Mouse (Mus musculus) right cerebral cortex, postnatal 14 days (tissue): Measurements from ENCODE around the gene Klf9.
"Not testable (repeated sequence)": the region's sequence is repeated elsewhere in the genome, so short reads cannot be mapped to it uniquely, and the experiment has no call there.

Experiments used
- DNase-seq: peaks from one replicate; pipeline ENCODE4 v3.0.0; 2022

Klf9 gene

DNA sequence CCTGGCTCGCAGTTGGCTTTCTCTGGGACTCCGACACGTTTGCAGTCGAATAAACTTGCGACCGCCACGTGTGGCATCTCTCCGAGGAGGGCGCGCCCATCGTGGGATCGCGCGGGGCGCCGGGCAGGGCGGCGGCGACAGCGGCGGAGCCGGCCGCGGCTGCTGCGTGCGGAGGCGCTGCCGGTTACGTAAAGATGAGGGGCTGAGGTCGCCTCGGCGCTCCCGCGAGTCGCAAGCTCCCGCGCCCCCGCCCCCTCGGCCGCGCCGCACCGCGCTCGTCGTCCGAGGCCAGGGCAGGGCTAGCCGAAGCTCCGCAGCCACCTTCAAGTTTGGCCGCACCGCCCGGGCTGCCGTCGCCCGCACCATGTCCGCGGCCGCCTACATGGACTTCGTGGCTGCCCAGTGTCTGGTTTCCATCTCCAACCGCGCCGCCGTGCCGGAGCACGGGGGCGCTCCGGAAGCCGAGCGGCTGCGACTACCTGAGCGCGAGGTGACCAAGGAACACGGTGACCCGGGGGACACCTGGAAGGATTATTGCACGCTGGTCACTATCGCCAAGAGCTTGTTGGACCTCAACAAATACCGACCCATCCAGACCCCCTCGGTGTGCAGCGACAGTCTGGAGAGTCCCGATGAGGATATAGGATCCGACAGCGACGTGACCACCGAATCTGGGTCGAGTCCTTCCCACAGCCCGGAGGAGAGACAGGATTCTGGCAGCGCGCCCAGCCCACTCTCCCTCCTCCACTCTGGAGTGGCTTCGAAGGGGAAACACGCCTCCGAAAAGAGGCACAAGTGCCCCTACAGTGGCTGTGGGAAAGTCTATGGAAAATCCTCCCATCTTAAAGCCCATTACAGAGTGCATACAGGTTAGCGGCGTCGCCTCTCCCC is 610 bp downstream of the Klf9 start:
- DNase-seq: peak; percentile 88

DNA sequence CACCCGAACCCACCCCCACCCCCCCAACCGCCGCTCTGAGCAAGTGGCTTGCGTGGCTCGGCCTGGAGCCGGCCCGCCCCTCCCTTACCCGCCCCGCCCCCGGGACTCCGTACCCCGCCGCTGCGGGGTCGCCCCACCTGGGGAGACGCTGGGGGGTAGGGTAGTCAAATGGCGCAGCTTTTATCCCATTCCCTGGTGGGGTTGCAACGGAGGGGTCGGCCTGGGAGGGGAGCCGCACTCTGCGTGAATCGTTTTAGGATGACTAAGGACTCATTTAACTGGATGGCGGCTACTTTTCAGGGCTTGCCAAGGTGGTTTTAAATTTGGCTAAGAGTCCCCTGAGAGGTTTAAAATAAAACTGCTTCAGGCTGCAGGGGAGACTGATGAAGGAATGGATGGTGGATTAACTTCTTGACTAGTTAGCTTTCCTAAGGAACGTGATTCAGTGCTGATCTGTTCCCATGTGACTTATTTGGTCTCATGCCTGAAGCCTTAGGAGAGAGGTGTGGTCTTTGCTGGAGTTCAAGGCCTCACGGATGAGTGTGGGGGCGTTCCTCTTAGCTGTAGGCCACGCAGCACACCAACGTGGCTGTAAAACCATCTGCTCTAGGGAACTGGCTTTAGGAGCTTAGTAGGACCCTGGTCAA is 1.5 kb downstream of the Klf9 start:
- DNase-seq: peak; percentile 27

DNA sequence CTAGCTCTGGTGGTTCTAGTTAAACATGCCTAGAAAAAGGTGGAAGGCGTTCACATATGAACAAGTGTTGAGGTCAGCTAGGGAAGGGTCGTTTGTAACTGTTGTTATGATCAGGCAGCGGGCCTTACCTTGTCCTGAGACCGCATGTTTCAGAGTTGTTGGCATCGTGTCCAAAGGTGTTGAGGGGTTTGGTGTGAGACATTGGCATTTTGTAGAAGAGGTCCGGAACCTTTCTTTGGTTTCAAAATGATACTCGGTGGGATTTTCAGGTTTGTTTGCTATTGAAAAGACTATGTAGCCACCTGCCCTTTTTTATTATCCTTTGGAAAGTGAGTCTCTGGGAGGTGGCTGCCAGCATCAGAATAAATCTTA is 2.0 kb downstream of the Klf9 start:
- no peak for DNase-seq

DNA sequence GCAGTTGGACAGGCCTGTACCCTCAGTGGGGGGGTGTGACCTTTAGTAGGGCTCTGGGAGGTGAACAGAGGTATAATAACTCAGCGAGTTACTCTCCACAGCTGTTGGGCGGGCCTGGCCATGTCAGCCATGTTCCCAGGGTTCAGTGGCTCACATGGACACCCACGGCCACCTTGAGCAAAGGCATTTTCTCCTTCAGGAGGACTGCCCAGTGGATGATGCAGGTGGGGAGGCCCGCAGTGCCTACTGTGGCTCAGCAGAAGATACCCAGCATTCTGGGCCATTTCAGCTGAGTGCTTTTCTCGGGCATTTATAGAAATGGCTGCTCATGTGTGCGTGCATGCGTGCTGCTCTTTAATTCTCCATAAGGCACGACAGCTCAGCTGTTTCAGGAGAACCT is 2.5 kb downstream of the Klf9 start:
- peak; percentile 25 for DNase-seq

DNA sequence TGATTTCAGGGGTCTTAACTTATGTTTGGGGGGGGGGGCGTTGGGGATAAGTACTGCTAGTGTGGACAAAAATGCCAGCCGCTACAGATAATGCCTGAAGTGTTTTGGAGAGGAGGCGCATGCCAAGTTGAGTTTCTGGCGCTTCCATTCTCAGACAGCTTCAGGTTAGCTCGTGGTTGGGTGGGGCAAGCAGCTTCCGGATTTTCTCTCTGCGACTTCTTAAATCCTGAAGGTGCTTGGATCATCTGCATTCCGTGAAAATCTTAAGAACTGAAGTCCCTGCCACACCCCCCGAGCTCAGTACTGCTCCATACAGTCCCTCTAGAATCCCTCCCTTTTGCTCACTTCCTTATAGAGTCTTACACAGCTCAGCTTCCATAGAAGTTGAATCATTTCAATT is 3.0 kb downstream of the Klf9 start:
- DNase-seq: no peak

DNA sequence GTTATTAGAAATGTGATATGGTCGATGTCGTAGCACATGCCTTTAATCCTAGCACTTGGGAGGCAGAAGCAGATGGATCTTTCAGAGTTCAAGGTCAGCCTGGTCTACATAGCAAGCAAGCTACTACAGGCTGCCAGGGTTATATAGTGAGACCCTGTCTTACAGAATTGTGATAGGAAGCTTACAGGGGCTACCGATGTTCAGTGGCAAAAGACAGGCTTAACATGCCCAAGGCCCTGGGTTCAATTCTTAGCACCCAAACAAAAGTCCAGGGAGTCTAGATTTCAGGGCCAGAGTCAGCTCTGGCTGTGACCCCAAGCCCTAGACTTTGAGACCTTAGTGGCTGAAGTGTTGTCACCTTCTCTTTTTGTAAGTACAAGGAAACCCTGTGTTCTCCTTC is 4.1 kb downstream of the Klf9 start:
- DNase-seq: no peak

DNA sequence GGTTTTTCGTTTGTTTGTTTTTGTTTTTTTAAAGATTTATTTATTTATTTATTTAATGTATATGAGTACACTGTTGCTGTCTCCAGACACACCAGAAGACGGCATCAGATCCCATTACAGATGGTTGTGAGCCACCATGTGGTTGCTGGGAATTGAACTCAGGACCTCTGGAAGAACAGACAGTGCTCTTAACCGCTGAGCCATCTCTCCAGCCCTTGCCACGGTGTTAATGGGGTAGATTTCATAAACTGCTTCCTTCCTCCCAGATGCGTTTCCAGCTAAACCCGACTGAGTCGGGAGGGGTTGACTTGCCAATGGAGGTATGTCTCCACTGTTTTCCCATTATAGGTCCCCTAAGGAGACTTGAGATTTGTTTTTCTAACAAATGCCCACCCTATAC is 4.5 kb downstream of the Klf9 start:
- DNase-seq: not testable (repeated sequence)

DNA sequence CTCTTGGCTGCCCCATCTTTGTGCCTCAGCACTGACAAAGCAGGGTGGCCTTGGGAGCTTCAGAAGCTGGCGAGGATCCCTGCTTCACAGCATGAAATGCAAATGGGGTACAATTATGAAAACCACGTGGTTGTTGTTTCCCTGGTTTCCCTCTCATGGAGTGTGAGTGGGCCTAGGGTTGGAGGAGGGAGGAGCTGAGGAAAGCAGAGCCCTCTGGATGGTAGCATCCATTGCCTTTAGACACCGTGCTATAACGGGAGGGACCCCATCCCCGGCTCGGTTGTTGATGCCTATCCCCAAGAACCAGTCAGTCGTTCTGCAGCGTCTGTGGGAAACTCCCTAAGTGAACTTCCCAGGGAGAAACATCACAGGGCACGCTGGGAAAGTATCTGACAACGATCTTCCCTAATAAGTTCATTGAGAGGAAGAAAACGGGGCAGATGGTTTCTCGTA is 5.4 kb downstream of the Klf9 start:
- DNase-seq: peak; percentile 63

DNA sequence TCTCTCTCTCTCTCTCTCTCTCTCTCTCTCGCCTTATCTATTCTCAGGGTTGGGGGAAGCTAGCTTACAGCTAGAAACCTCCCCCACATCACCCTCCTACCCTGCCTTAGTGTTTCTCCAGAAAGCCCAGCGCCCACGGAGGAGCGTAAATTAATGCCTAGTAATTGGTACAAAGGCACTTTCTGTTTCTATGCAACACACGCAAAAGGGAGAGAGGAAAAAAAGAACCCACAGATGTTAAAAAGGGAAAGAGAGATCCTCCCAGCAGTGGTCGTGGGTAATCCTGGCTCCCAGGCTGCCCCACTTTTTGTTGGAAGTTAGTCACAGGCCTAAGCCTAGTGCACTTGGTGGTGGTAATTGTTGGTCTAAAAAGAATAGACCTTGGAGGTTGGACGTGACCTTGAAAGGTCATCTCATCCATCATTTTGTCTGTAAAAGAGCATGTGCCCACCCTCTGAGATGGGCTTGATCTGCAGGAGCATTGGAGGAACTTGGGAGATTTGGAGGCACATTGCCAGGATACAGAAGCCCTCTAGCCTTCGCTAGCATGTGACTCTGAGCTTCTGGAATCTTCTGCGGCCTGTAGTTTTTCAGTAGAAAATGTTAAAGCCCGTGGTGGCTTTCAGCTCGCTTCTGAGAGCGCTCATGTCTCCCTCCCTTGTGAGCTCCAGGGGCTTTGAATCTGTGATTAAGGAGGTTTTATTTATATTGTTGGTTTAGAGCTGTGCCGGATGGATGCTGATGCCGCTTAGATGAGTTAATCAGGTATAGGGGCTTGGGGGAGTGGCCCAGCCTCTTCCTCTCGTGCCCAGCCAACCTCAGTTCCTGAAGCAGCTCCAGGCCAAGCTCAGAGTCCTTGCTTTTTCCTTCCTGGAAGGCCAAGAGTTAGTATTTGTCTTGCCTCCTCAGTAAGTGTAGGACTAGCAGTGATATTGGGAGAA is 6.3 kb downstream of the Klf9 start:
- peak; percentile 44 for DNase-seq

DNA sequence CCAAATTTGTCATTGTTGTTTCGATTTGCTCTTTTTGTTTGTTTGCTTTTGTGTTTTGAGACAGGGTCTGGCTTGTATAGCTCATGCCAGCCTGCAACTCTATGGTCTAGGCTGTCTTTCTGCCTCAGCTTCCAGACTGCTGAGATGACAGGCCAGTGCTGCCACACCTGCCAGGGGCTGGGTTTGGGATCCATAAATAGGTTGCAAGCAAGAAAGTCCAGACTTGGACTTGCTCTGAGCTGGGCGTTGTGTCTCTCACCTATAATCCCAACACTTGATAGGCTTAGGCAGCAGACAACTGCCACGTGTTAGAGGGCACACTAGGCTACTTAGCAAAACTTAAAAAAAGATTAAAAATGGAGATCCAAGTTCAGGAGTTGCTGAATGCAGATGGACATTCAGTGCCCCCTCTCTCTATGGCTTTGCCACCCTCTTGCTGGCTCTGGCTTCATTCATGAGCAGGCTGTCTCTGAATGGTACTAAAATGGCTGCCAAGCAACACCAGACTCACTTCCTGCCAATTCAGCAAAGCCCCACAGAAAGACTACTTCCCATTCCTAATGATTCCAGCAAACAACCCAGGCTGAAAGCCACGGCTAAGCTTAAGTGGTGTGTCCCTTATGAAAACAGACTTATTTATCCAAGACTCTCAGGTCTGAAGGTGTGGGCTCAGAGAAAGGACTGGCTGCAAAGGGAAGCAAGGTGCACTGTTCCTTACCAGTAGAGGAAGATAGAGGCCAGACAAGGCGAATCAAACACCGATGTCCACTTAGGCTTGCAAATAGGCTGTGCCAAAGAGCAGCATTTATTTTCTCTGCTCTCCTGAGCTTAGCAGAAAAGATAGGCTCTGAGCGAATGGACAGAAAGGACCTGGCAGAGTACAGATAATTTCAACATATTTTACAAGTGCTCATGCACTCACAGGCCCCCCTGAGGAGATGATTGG is 8.7 kb downstream of the Klf9 start:
- DNase-seq: no peak

DNA sequence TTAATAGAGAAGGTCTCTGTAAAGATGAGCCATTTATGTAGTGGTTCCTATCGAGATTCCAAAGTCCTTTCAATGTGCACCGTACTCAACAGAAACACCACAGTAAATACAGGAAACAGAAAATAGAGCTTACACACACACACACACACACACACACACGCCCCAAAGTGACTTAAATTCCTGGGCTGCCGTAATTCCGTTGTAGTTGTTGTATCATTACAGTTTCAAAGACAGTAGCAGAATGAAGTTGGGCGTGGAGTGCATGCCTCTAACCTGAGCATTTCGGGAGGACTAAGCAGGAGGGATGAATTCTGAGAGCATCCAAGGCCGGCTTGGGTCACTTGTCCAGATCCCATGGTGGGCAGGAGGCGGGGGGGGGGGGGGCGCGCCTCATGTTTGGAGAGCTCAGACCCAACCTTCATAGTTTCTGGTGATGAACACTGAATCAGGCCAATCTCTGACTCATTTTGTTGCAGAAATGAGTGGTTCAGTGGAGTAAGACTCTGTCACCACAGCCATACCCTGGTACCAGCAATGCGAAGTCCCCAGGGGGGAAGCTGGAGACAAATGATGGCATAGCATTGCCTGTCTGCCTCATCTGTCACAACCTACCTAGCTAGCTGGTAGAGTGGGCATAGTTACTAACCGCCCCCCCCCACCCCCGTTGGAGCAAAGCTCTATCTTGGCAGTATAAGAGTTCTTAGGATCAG is 9.7 kb downstream of the Klf9 start:
- no peak for DNase-seq

DNA sequence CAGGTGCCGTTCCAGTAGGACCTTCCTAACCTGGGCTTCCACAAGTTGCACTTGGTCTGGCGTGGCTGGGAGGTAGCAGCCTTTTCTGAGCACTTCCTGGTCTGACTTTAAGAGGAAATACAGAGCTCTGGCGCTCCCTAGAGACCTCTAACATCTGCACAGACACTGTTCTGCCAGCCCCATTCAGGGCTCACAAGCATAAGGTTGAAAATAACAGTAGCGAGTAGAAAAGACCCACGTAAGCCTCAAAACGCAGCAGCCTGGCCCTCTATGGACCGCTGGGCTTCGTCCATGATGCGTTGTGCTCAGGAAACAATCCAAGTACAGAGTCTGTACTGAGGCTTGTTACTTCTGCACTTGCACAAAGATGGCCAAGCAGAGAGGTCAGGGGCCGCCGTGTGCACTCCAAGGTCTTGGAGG is 10.6 kb downstream of the Klf9 start:
- no peak for DNase-seq

DNA sequence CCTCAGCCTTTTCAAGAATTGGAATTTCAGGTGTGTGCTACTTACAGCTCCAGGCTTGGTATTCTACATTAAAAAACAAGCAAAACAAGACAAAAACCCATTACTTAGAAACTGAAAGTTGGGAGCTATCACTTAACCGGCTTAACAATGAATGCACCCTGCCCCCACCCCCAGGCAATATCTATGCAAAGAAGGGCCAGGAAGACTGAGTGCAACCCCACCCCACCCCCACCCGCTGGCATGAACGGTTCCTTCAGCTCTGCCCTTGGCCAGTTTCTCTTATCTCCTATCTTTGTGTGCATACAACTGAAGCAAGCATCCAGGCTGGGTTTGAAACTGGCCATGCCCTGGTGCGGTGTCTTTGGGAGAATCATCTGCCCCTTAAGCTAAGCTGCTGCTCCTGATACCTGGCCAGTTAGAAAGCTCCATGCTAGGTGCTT is 11.2 kb downstream of the Klf9 start:
- no peak for DNase-seq

DNA sequence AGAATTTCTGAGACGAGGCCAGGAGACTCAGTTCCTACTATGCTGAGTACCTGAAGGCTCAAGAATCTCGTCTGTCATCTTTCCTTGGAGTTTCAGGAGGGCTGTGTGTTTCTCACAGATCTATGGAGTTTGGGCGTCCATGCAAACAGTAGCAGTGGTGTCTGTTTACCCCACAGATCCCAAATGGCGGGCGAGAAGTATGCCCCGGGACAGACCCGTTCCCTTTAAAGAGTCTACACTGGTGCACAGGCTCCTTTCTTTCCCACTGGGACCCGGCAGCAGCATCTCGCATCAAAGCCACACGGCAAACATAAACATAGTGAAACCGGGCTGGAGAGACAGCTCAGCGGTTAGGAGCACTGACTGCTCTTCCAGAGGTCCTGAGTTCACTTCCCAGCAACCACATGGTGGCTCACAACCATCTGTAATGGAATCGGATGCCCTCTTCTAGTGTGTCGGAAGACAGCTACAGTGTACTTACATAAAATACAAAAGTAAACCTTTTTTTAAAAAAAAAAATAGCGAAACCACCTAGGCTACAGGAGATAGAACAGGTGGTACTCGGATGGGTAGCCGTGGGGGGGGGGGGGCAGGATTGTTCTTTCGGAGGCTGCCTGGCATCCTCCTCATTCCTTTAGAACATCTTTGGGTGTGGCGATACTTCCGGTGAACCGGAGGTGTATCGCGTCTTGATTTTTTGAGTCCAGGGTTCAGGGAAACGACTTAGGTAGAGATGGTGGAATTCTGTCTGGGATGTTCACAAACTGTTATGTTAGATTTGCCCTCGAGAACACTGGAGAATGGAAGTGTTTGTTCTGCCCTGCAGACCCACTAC is 12.0 kb downstream of the Klf9 start:
- DNase-seq: no peak

DNA sequence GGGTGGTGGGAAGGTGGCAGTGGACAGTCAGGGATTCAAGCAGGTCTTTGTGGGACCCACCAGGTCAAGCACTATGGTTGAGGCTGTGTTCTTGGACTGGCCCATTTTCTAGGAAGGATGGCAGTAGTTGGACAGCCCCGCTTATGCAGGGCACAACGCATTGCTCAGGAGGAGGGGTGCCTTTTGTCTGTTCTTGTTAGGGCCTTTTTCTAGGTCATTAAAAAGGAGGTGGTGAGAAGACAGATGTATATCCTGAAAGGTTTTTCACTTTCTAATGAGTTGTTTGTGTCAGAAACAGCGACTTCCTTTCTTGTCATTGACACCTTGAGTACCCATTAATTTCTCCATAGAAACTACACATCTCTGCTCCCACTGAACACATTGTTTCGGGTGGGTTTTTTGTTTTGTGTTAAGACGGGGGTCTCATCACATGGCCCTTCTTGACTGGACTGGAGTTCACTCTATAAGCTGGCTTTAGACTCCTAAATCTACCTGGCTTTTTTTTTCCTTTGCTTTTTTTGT is 12.6 kb downstream of the Klf9 start:
- no peak for DNase-seq

DNA sequence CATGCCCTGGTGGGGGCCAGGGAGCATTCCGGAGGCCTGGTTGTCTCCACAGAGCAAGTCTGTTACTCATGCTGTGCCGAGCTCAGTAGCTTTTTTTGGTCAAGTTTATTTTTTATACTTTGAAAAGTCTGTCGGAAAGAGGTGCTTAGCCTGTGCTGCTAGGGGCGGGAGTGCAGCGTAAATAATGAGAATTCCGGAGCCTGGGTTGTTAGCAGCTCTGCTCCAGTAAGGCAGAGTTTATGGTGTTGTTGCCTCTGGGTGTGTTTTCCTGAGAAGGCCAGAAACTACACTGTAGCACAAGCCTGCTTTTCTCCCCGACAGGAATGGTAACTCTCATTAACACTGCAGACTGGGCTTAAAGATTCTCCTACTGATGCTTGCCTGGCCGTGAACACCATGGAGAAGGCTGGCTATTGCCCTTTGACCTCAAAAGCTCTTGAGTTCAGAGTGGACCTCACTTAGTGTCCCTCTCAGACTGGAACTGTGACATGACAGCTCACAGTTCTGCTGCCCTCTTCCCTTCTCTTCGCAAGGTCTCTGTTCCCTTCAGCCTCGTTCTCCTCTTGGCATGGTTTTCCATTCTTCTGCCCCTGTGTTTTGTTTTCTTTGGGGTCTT is 18.9 kb downstream of the Klf9 start:
- DNase-seq: no peak

DNA sequence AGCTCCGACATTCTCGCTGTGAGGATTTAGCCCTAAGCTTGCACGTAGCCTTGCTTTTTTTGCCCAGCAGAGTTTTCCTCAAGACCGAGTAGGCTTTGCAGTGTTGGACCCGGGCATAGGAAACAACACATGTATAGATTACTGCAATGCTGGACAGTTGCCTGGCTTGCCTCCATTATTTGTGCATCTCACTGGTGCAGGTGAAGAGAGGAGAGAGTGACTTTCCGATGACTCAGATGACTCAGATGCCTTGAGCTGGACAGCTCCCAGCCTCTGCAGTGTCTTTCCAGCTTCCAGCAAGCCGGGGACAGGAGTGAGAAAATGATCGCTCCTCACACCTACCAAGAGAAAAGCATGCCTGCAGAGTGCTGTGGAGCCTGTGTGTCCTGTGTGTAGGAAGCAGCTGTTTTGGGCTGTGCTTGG is 21.4 kb downstream of the Klf9 start:
- DNase-seq: no peak

DNA sequence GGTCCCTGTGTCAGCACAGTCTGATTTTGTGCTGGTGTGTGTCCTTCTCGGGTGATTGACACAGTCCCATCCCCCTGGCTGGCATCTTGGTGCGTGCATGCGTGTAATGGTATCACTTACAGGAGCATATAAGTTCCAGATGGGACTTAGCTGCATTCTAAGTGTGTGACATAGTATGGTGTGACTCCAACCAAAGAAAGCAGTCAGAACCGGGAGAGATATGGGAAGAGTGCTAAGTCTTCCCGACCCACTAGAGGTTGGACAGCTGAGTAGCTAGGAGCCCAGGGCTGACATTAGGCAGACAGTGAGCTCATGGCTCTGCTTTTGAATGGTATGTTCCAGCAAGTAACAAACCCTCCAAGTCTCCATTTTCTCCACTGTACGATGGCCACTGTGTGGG is 21.9 kb downstream of the Klf9 start:
- no peak for DNase-seq

DNA sequence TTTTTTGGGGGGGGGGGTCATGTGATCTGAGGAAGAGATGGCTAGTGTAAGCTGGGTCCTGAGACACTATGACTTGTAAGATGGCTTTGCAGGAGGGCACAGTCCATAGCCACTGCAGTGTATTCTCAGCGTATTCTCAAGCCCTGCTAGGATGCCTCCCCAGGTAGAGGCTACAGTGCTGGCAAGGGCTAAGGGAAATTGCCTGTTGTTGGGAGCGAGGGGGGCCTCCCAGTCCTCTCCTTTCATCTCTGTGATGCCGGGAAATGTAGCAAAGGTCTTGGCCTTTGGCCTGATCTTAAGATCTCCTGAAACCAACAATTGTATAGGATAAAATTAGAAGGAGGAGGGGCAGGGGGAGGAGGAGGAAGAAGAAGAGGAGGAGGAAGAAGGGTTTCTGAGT is 22.3 kb downstream of the Klf9 start:
- no peak for DNase-seq
